Mouse (Mus musculus): ENCODE results near the gene Aak1.

The Aak1 gene

GRCm38 (mm10) chr6:86899053-86899452 lies 49.7 kb downstream of the Aak1 start:
- peak; percentile 48 for DNase-seq

GRCm38 (mm10) chr6:86899965-86900364 lies 50.6 kb downstream of the Aak1 start:
- no peak for DNase-seq

- DNase-seq = no peak
Observed at GRCm38 (mm10) chr6:86900546-86900945, 51.2 kb downstream of the Aak1 start.

GRCm38 (mm10) chr6:86905500-86905899 lies 56.2 kb downstream of the Aak1 start:
- DNase-seq = no peak

- no peak for DNase-seq
Observed at GRCm38 (mm10) chr6:86907191-86907590, 57.9 kb downstream of the Aak1 start.

GRCm38 (mm10) chr6:86908561-86909150 lies 59.3 kb downstream of the Aak1 start:
- DNase-seq = no peak

- no peak for DNase-seq
Observed at GRCm38 (mm10) chr6:86909881-86910280, 60.6 kb downstream of the Aak1 start.

- no peak for DNase-seq
Observed at GRCm38 (mm10) chr6:86916157-86916820, 67.0 kb downstream of the Aak1 start.

GRCm38 (mm10) chr6:86917231-86917630 lies 67.9 kb downstream of the Aak1 start:
- no peak for DNase-seq

- DNase-seq = no peak
Observed at GRCm38 (mm10) chr6:86918058-86918835, 68.9 kb downstream of the Aak1 start.

- DNase-seq = peak; percentile 65
Observed at GRCm38 (mm10) chr6:86921880-86922279, 72.6 kb downstream of the Aak1 start.

GRCm38 (mm10) chr6:86924746-86925145 lies 75.4 kb downstream of the Aak1 start:
- no peak for DNase-seq

- DNase-seq = peak; percentile 34
Observed at GRCm38 (mm10) chr6:86934541-86934940, 85.2 kb downstream of the Aak1 start.

- no peak for DNase-seq
Observed at GRCm38 (mm10) chr6:86939797-86940196, 90.5 kb downstream of the Aak1 start.

GRCm38 (mm10) chr6:86940966-86941365 lies 91.6 kb downstream of the Aak1 start:
- DNase-seq = no peak

GRCm38 (mm10) chr6:86947100-86947499 lies 97.8 kb downstream of the Aak1 start:
- DNase-seq = no peak

- DNase-seq = no peak
Observed at GRCm38 (mm10) chr6:86948746-86949145, 99.4 kb downstream of the Aak1 start.

GRCm38 (mm10) chr6:86950141-86950540 lies 100.8 kb downstream of the Aak1 start:
- DNase-seq = no peak

GRCm38 (mm10) chr6:86950733-86951255 lies 101.5 kb downstream of the Aak1 start:
- DNase-seq = no peak

GRCm38 (mm10) chr6:86955741-86956140 lies 106.4 kb downstream of the Aak1 start:
- no peak for DNase-seq

- no peak for DNase-seq
Observed at GRCm38 (mm10) chr6:86956206-86956605, 106.9 kb downstream of the Aak1 start.

- no peak for DNase-seq
Observed at GRCm38 (mm10) chr6:86959006-86959405, 109.7 kb downstream of the Aak1 start.

GRCm38 (mm10) chr6:86963987-86964685 lies 114.8 kb downstream of the Aak1 start:
- no peak for DNase-seq
